Mouse (Mus musculus): ENCODE results near the gene Grsf1. TPM values are rescaled to one million over a fixed set of nuclear protein-coding genes. Genes with fewer than 3 reads are reported as not detected.

Grsf1 gene
- 61.5 and 65.6 TPM in 2 replicates for polyA plus RNA-seq (2015; fragmentation: Nextera tagmentation; extraction: Ambion mirVana)

- H3K4me2 ChIP-seq = peak within 1 kb of the TSS; percentile 82
- peak within 1 kb of the TSS; percentile 98 for H3K4me3 ChIP-seq
- peak within 1 kb of the TSS; percentile 98 for H3K27ac ChIP-seq (replicated peaks)
- no peaks in the 10 kb centered on the region for H3K27me3 ChIP-seq (replicated peaks)
- under 1% methylated on average over 104 of the region's 127 CpGs for WGBS
- H3K4me1 ChIP-seq = peaks cover 32% of the 10 kb centered on the region
- H3K9ac ChIP-seq = peak within 1 kb of the TSS; percentile 99
- ATAC-seq (ENCODE audit: extremely low read depth, insufficient number of reproducible peaks, low FRiP score, low TSS enrichment) = peak; percentile 89
- H3K9me3 ChIP-seq = no peaks in the 10 kb centered on the region
- H3K36me3 ChIP-seq = peaks cover 29% of the 10 kb centered on the region
Observed at GRCm38 (mm10) chr5:88675443-88676387, at the start of gene Grsf1. TSS of gene Grsf1 (minus strand) at chr5:88676171.

DNA sequence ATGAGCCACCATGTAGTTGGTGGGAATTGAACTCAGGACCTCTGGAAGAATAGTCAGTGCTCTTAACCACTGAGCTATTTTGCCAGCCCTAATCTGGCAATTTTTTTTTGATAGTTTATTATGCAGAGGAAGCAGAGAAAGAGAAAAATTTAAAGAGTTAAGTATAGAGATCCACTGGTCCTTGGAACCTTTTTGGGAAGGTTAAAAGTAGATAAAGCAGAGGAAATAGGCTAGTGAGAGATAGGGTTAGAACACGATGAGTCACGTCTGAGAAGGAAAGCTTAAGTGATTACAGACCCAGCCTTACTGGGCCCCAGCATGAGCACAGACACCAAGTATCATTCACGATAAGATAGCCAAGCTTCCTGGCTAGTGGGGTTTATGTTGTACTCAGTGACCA is 48.1 kb upstream of the Grsf1 start:
- H3K4me1 ChIP-seq = peaks cover 58% of the 10 kb centered on the region
- H3K9ac ChIP-seq = peak overlapping the region; percentile 66
- peak overlapping the region; percentile 93 for H3K4me2 ChIP-seq
- no peaks in the 10 kb centered on the region for H3K27me3 ChIP-seq (replicated peaks)
- H3K27ac ChIP-seq (replicated peaks) = peak overlapping the region; percentile 97
- whole genome bisulfite sequencing = 17% methylated on average over 3 of the region's 3 CpGs
- ATAC-seq (ENCODE audit: extremely low read depth, insufficient number of reproducible peaks, low FRiP score, low TSS enrichment) = no peak
- peak overlapping the region; percentile 100 for H3K4me3 ChIP-seq
- H3K9me3 ChIP-seq = no peaks in the 10 kb centered on the region
- H3K36me3 ChIP-seq = 0 out of 2 replicates have a peak, but pooled peaks cover 10% of the 10 kb centered on the region

DNA sequence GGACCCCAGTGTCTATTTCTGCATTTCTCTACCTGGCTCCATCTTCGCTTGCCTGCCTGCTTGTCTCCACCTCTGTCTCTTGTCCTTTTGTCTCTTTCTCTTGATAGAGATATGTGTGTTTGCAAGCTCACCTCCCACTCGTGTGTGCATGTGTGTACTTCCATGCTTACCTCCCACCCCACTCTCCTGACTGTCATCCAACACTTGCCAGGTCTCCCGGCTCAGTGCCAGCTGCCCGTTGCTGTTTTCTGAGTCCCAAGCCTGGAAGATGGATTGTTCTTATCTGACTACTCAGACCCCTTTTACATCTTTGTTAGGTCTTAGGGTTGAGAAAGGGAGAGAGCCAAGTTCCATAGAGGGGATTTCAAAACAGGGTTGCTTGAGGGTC is 46.2 kb upstream of the Grsf1 start:
- H3K9ac ChIP-seq = peak overlapping the region; percentile 100
- H3K9me3 ChIP-seq = no peaks in the 10 kb centered on the region
- H3K27ac ChIP-seq (replicated peaks) = peak overlapping the region; percentile 97
- H3K4me2 ChIP-seq = peak overlapping the region; percentile 93
- no peaks in the 10 kb centered on the region for H3K27me3 ChIP-seq (replicated peaks)
- no peak for ATAC-seq (ENCODE audit: extremely low read depth, insufficient number of reproducible peaks, low FRiP score, low TSS enrichment)
- peaks cover 46% of the 10 kb centered on the region for H3K4me1 ChIP-seq
- 5% methylated on average over 4 of the region's 4 CpGs for WGBS
- peak overlapping the region; percentile 100 for H3K4me3 ChIP-seq
- H3K36me3 ChIP-seq = 0 out of 2 replicates have a peak, but pooled peaks cover 7% of the 10 kb centered on the region

- Histone ChIP-seq H3K4me2 (peak overlapping the region; percentile 93), H3K36me3 (0 out of 2 replicates have a peak, but pooled peaks cover 7% of the 10 kb centered on the region), H3K9me3 (no peaks in the 10 kb centered on the region), H3K27me3 (replicated peaks) (no peaks in the 10 kb centered on the region), H3K27ac (replicated peaks) (peak overlapping the region; percentile 97), H3K4me1 (peaks cover 44% of the 10 kb centered on the region), H3K9ac (peak overlapping the region; percentile 100), H3K4me3 (peak overlapping the region; percentile 100)
- peak; percentile 16; the same call in 1 of the 2 replicates for ATAC-seq (ENCODE audit: extremely low read depth, insufficient number of reproducible peaks, low FRiP score, low TSS enrichment)
- under 1% methylated on average over 30 of the region's 31 CpGs for WGBS
Observed at GRCm38 (mm10) chr5:88721565-88722212, 45.7 kb upstream of the Grsf1 start.

DNA sequence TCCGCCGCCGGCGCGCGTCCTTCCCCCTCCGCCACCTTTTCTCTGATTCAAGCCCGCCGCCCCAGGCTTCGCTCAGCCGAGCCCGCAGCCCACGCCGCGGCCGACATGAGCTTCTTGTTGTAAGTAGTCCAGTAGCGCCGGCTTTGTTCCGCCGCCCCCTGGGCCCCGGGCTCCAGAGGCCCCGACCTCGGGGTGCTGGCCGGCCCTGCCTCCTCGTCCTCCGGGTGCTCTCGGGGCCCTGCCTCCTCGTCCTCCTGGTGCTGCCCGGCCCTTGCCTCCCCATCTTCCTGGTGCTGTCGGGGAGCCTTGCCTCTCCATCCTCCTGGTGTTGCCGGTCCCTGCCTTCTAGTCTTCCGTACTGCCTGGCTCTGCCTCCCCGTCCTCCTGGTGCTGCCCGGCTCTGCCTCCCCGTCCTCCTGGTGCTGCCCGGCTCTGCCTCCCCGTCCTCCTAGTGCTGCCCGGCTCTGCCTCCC is 45.1 kb upstream of the Grsf1 start:
- Histone ChIP-seq H3K4me3 (peak overlapping the region; percentile 100), H3K9me3 (no peaks in the 10 kb centered on the region), H3K27ac (replicated peaks) (peak overlapping the region; percentile 97), H3K9ac (peak overlapping the region; percentile 100), H3K27me3 (replicated peaks) (no peaks in the 10 kb centered on the region), H3K36me3 (0 out of 2 replicates have a peak, but pooled peaks cover 3% of the 10 kb centered on the region), H3K4me1 (peaks cover 42% of the 10 kb centered on the region), H3K4me2 (peak overlapping the region; percentile 93)
- 0% methylated on average over 37 of the region's 38 CpGs for WGBS
- peak; percentile 27 for ATAC-seq (ENCODE audit: extremely low read depth, insufficient number of reproducible peaks, low FRiP score, low TSS enrichment)

- Histone ChIP-seq H3K4me2 (peak within 1 kb of the TSS; percentile 93), H3K9me3 (no peaks in the 10 kb centered on the region), H3K9ac (peak within 1 kb of the TSS; percentile 100), H3K4me3 (peak within 1 kb of the TSS; percentile 100), H3K27ac (replicated peaks) (peak within 1 kb of the TSS; percentile 97), H3K4me1 (peaks cover 39% of the 10 kb centered on the region), H3K27me3 (replicated peaks) (no peaks in the 10 kb centered on the region), H3K36me3 (no peaks in the 10 kb centered on the region)
- peak; percentile 90 for ATAC-seq (ENCODE audit: extremely low read depth, insufficient number of reproducible peaks, low FRiP score, low TSS enrichment)
- WGBS = under 1% methylated on average over 54 of the region's 54 CpGs
Observed at GRCm38 (mm10) chr5:88720116-88721002, 44.4 kb upstream of the Grsf1 start, which contains the start of gene Mob1b. TSS of gene Mob1b (plus strand) at chr5:88720855.

DNA sequence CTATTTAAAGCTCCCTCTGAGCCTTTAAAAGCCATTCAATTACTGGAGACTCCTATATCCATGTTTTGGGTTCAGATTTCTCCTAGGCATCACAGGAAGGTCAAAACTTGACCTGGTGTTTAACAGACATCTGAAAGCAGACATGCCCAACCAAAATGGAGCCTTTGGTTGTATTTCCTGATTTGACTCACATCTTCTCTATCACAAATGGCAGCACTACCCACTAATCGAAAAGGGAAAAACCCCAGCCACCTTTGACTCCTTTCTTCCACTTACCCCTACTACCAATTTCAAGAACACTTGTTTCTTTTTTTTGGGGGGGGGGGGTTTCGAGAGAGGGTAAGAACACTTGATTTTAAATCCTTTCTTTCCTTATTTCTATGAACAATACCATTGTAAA is 41.0 kb upstream of the Grsf1 start:
- WGBS = 94% methylated on average over 2 of the region's 2 CpGs
- H3K4me2 ChIP-seq = no peak overlapping the region
- no peak overlapping the region for H3K4me3 ChIP-seq
- no peak for ATAC-seq (ENCODE audit: extremely low read depth, insufficient number of reproducible peaks, low FRiP score, low TSS enrichment)
- H3K4me1 ChIP-seq = peaks cover 14% of the 10 kb centered on the region
- no peak overlapping the region for H3K9ac ChIP-seq
- H3K9me3 ChIP-seq = no peaks in the 10 kb centered on the region
- no peaks in the 10 kb centered on the region for H3K27me3 ChIP-seq (replicated peaks)
- H3K27ac ChIP-seq (replicated peaks) = no peak overlapping the region
- H3K36me3 ChIP-seq = no peaks in the 10 kb centered on the region

DNA sequence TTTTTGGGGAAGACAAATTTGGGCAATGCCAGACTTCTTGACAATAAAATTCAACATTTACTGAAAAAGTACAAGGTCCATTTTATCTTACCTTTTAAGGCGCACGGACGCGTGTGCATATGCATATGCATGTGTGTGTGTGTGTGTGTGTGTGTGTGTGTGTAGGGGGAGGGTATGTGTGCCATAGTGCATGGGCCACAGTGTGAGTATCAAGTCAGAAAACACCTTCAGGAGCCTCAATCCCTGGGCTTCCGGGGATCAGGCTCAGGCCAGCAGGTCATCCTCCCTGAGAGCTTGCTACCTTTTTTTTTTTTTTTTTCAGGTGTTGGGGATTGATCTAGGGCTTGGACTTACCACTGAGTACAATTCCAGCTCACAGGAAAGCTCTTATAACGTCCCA is 36.4 kb upstream of the Grsf1 start:
- Histone ChIP-seq H3K36me3 (no peaks in the 10 kb centered on the region), H3K4me3 (peak overlapping the region; percentile 3; the same call in 1 of the 2 replicates), H3K27me3 (replicated peaks) (no peaks in the 10 kb centered on the region), H3K27ac (replicated peaks) (peak overlapping the region; percentile 90), H3K9ac (peak overlapping the region; percentile 54), H3K4me1 (peaks cover 26% of the 10 kb centered on the region), H3K9me3 (no peaks in the 10 kb centered on the region), H3K4me2 (peak overlapping the region; percentile 57)
- 36% methylated on average over 6 of the region's 6 CpGs for WGBS
- ATAC-seq (ENCODE audit: extremely low read depth, insufficient number of reproducible peaks, low FRiP score, low TSS enrichment) = peak; percentile 32; the same call in 1 of the 2 replicates

- Histone ChIP-seq H3K9me3 (no peaks in the 10 kb centered on the region), H3K4me1 (peaks cover 26% of the 10 kb centered on the region), H3K4me3 (peak overlapping the region; percentile 3), H3K27ac (replicated peaks) (peak overlapping the region; percentile 90), H3K4me2 (peak overlapping the region; percentile 57), H3K9ac (peak overlapping the region; percentile 54), H3K27me3 (replicated peaks) (no peaks in the 10 kb centered on the region), H3K36me3 (no peaks in the 10 kb centered on the region)
- peak; percentile 64 for ATAC-seq (ENCODE audit: extremely low read depth, insufficient number of reproducible peaks, low FRiP score, low TSS enrichment)
- 15% methylated on average over 10 of the region's 10 CpGs for WGBS
Observed at GRCm38 (mm10) chr5:88711618-88712224, 35.8 kb upstream of the Grsf1 start.

- H3K4me1 ChIP-seq = peaks cover 26% of the 10 kb centered on the region
- no peaks in the 10 kb centered on the region for H3K27me3 ChIP-seq (replicated peaks)
- ATAC-seq (ENCODE audit: extremely low read depth, insufficient number of reproducible peaks, low FRiP score, low TSS enrichment) = no peak
- no peaks in the 10 kb centered on the region for H3K9me3 ChIP-seq
- H3K4me2 ChIP-seq = peak overlapping the region; percentile 57
- H3K9ac ChIP-seq = peak overlapping the region; percentile 54
- no peak overlapping the region for H3K4me3 ChIP-seq
- H3K27ac ChIP-seq (replicated peaks) = peak overlapping the region; percentile 90
- H3K36me3 ChIP-seq = no peaks in the 10 kb centered on the region
Observed at GRCm38 (mm10) chr5:88711128-88711527, 35.2 kb upstream of the Grsf1 start.

Measured in heart, embryonic 13.5 days (tissue).